In genomic region chr14:50061590-50061954, GRCm38 (mm10) we compare ENCODE assay signal across 8 mouse cellular contexts. TPM values are rescaled to one million over a fixed set of nuclear protein-coding genes. Genes with fewer than 3 reads are reported as not detected.
DNase-seq lines count a peak whose midpoint lies in the region; ATAC-seq lines count a peak whose summit lies in the region.

No protein-coding gene starts in this region.

- H3K4me1 ChIP-seq in neural tube, embryonic 11.5 days (ENCODE audit: control insufficient read depth, insufficient read depth, low read length): no peaks in the 10 kb centered on the region

- peak overlapping the region; percentile 71 for H3K4me3 ChIP-seq in neural tube, embryonic 11.5 days (ENCODE audit: low read depth, low read length)

- H3K27ac ChIP-seq in neural tube, embryonic 11.5 days (ENCODE audit: low read depth, low read length): peak overlapping the region; percentile 76

- DNase-seq in cerebellum, adult 9-11 months: peak; percentile 8
- DNase-seq in cerebellum, postnatal 25 days: no peak
- DNase-seq in neural tube, embryonic 11.5 days (ENCODE audit: low spot score): no peak
- no peak for DNase-seq in neural tube, embryonic 10.5 days (ENCODE audit: extremely low spot score, low spot score)
- DNase-seq in lung, postnatal 10 days: peak; percentile 1
- DNase-seq in urinary bladder, postnatal 4 days (ENCODE audit: low spot score in 2 of 2): no peak
- no peak for DNase-seq in embryo, embryonic 10.5 days (ENCODE audit: low spot score)

- H3K27me3 ChIP-seq in neural tube, embryonic 11.5 days (ENCODE audit: control insufficient read depth, insufficient read depth, low read length): no peaks in the 10 kb centered on the region

- peak overlapping the region; percentile 58 for H3K4me2 ChIP-seq in neural tube, embryonic 11.5 days (ENCODE audit: low read depth)

- ATAC-seq in neural tube, embryonic 11.5 days (ENCODE audit: insufficient read depth, low FRiP score, low TSS enrichment): peak; percentile 5; the same call in 1 of the 2 replicates
- ATAC-seq in hematopoietic stem cell, adult 5-6 weeks (replicated peaks in 1 of 2; ENCODE audit: insufficient read depth in 1 of 2, low FRiP score in 2 of 2, low TSS enrichment in 1 of 2, low read depth in 1 of 2, poor library complexity in 2 of 2, severe bottlenecking in 2 of 2): peak; percentile 22 to 43

- H3K9ac ChIP-seq in neural tube, embryonic 11.5 days (ENCODE audit: low read length): peak overlapping the region; percentile 73

- 0% methylated on average over 10 of the region's 13 CpGs for WGBS in neural tube, embryonic 11.5 days

- H3K36me3 ChIP-seq in neural tube, embryonic 11.5 days (ENCODE audit: control insufficient read depth, insufficient read depth, low read length): no peaks in the 10 kb centered on the region

- H3K9me3 ChIP-seq in neural tube, embryonic 11.5 days (ENCODE audit: control insufficient read depth, low read length): no peaks in the 10 kb centered on the region

RNA-seq across cellular contexts. Expression of gene Olfr725, which starts 21.4 kb away (rescaled TPM):
- not detected in 2 replicates for polyA plus RNA-seq in neural tube, embryonic 11.5 days (2014; fragmentation: Nextera tagmentation; extraction: Ambion mirVana)
- total RNA-seq in hematopoietic stem cell, adult 5-6 weeks (2017): not detected in 2 replicates

RNA-seq across cellular contexts. Expression of gene Olfr726, which starts 29.2 kb away (rescaled TPM):
- polyA plus RNA-seq in neural tube, embryonic 11.5 days (2014; fragmentation: Nextera tagmentation; extraction: Ambion mirVana): not detected in 2 replicates
- not detected in 2 replicates for total RNA-seq in hematopoietic stem cell, adult 5-6 weeks (2017)

Comparison
In these comparisons a context has a peak if more than half of its experiments do, and no peak if none do; other contexts are left out.
1. DNase-seq: peak in cerebellum, adult 9-11 months (single experiment) and lung, postnatal 10 days (single experiment); none in cerebellum, postnatal 25 days (0 of 2), neural tube, embryonic 11.5 days (single experiment), neural tube, embryonic 10.5 days (single experiment), urinary bladder, postnatal 4 days (0 of 2) and embryo, embryonic 10.5 days (single experiment).